Mouse (Mus musculus): Measurements from ENCODE around the gene Gm14214. TPM values are rescaled to one million over a fixed set of nuclear protein-coding genes. Genes with fewer than 3 reads are reported as not detected.

Gm14214 gene
- total RNA-seq, 2 experiments from 2014 or later = not detected

GRCm38 (mm10) chr2:154732503-154733141 lies 37.2 kb downstream of the Gm14214 start:
- peak; percentile 88 for ATAC-seq (replicated peaks; ENCODE audit: poor library complexity)

GRCm38 (mm10) chr2:154731916-154732315 lies 37.9 kb downstream of the Gm14214 start:
- no peak for ATAC-seq (replicated peaks; ENCODE audit: poor library complexity)

- no peak for ATAC-seq (replicated peaks; ENCODE audit: poor library complexity)
These were observed 39.0 kb downstream of the Gm14214 start for GRCm38 (mm10) chr2:154730841-154731240.

- no peak for ATAC-seq (replicated peaks; ENCODE audit: poor library complexity)
These were observed 40.1 kb downstream of the Gm14214 start for GRCm38 (mm10) chr2:154729737-154730136.

GRCm38 (mm10) chr2:154723473-154723872 lies 46.4 kb downstream of the Gm14214 start:
- ATAC-seq (replicated peaks; ENCODE audit: poor library complexity) = no peak

GRCm38 (mm10) chr2:154720315-154720714 lies 49.5 kb downstream of the Gm14214 start:
- ATAC-seq (replicated peaks; ENCODE audit: poor library complexity) = no peak

Other genes with a start within 250 kb of the Gm14214 start
- not detected in 2 replicates for gene 1700003F12Rik, start 222.9 kb downstream of the Gm14214 start, total RNA-seq (2015)
- not detected in 2 replicates for gene 1700003F12Rik, start 222.9 kb downstream of the Gm14214 start, total RNA-seq (2017)
- gene Actl10, start 218.3 kb downstream of the Gm14214 start, total RNA-seq (2015) = not detected in 2 replicates
- gene Actl10, start 218.3 kb downstream of the Gm14214 start, total RNA-seq (2017) = 0.27 TPM in 1 of 2 replicates, not detected in the other
- gene Necab3, start 211.1 kb downstream of the Gm14214 start, total RNA-seq (2015) = 1.4 and 3.9 TPM in 2 replicates
- 1.3 and 1.7 TPM in 2 replicates for gene Necab3, start 211.1 kb downstream of the Gm14214 start, total RNA-seq (2017)
- gene E2f1, start 200.1 kb downstream of the Gm14214 start, total RNA-seq (2015) = 21.2 and 23.7 TPM in 2 replicates
- gene E2f1, start 200.1 kb downstream of the Gm14214 start, total RNA-seq (2017) = 14.1 and 14.2 TPM in 2 replicates
- 14.6 and 14.9 TPM in 2 replicates for gene Pxmp4, start 166.3 kb downstream of the Gm14214 start, total RNA-seq (2015)
- 9.2 and 10.7 TPM in 2 replicates for gene Pxmp4, start 166.3 kb downstream of the Gm14214 start, total RNA-seq (2017)
- 3.3 and 4.0 TPM in 2 replicates for gene Zfp341, start 156.7 kb downstream of the Gm14214 start, total RNA-seq (2015)
- 1.2 and 2.3 TPM in 2 replicates for gene Zfp341, start 156.7 kb downstream of the Gm14214 start, total RNA-seq (2017)
- 0.54 TPM in 1 of 2 replicates, not detected in the other for gene 4930519P11Rik, start 156.6 kb downstream of the Gm14214 start, total RNA-seq (2015)
- gene 4930519P11Rik, start 156.6 kb downstream of the Gm14214 start, total RNA-seq (2017) = not detected in 2 replicates
- gene Chmp4b, start 118.3 kb downstream of the Gm14214 start, total RNA-seq (2015) = 81.2 and 89.4 TPM in 2 replicates
- gene Chmp4b, start 118.3 kb downstream of the Gm14214 start, total RNA-seq (2017) = 103 and 120 TPM in 2 replicates
- 95.3 and 110 TPM in 2 replicates for gene Raly, start 21.1 kb upstream of the Gm14214 start, total RNA-seq (2015)
- 163 and 183 TPM in 2 replicates for gene Raly, start 21.1 kb upstream of the Gm14214 start, total RNA-seq (2017)
- gene a, start 21.4 kb upstream of the Gm14214 start, total RNA-seq (2015) = 0.34 TPM in 1 of 2 replicates, not detected in the other
- gene a, start 21.4 kb upstream of the Gm14214 start, total RNA-seq (2017) = not detected in 2 replicates
- gene Eif2s2, start 122.9 kb upstream of the Gm14214 start, total RNA-seq (2015) = 221 and 224 TPM in 2 replicates
- 199 and 212 TPM in 2 replicates for gene Eif2s2, start 122.9 kb upstream of the Gm14214 start, total RNA-seq (2017)
- not detected in 2 replicates for gene Gm14226, start 248.2 kb upstream of the Gm14214 start, total RNA-seq (2015)
- gene Gm14226, start 248.2 kb upstream of the Gm14214 start, total RNA-seq (2017) = not detected in 2 replicates

All from megakaryocyte progenitor cell, adult 5-6 weeks (primary cell).